Mouse (Mus musculus): ENCODE results near the gene Tmem207. TPM values are rescaled to one million over a fixed set of nuclear protein-coding genes. Genes with fewer than 3 reads are reported as not detected.

Tmem207 gene
- total RNA-seq, 2 experiments from 2014 or later = not detected

DNA sequence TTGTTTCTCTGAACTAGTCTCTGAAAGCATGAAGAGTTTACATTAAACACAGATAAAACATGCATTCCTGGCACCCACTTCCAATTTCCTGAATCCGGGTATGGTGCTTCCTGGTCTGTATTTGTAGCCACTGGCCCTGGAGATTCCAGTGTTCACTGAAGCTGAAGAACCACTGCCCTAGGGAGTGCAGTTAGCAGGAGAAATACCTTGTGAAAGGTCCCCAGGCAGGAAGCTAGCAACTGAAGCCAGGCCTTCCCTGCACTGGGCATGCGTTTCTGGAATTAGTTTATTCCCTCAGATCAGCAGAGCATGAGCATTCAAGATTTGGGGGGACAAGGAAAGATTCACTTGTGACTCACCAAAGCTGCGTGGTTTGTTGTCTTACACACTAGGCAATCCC, 72.4 kb downstream of the Tmem207 start:
- DNase-seq = no peak

Other genes with a start within 250 kb of the Tmem207 start
- 1 to 10 TPM; 2.3 to 2.9 TPM for gene Cldn1, start 154.9 kb downstream of the Tmem207 start, total RNA-seq (2021)
- not detected for gene Cldn16, start 63.6 kb downstream of the Tmem207 start, total RNA-seq (2021)
- gene Il1rap, start 54.9 kb upstream of the Tmem207 start, total RNA-seq (2021) = 1 to 10 TPM; 2.4 to 2.6 TPM

All from gastrocnemius, postnatal 25 days (tissue).